Mouse (Mus musculus): ENCODE measurements at regions not wholly inside any gene's neighbourhood (a gene's known extent, or its start where the extent isn't known, plus 50 kb on each side); places are given as distances from the start of the nearest gene placed in this dataset.

DNA sequence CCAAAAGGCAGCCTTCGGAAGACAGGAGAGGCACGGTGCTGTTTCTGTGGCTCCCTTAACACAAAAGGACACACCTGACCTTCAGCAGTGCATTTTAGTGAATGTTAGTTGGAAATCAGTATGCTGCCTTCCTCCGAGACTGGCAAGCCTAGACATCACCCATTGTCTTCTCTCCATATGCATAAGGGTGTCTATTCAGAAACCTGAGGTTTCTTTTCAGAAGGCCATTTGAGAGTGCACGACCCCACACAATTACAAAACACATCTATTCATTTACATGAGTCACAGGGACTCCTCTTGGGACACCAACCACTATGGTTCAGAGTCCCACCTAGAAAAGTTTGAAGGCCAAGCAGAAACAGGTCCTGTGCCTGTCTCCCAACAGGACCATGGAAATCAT, 161.8 kb upstream of the Spats2l start:
- WGBS: 56% methylated on average over 4 of the region's 4 CpGs
- ATAC-seq: no peak
- no peak overlapping the region for H3K4me3 ChIP-seq (replicated peaks)
- H3K9ac ChIP-seq (replicated peaks): no peak overlapping the region
- H3K36me3 ChIP-seq: no peaks in the 10 kb centered on the region
- peak overlapping the region; percentile 1; the same call in 1 of the 2 replicates for H3K27ac ChIP-seq
- no peak overlapping the region for H3K4me2 ChIP-seq (replicated peaks)
- H3K9me3 ChIP-seq: no peaks in the 10 kb centered on the region
- H3K4me1 ChIP-seq (replicated peaks): peaks cover 36% of the 10 kb centered on the region
- H3K27me3 ChIP-seq: no peaks in the 10 kb centered on the region

- peak overlapping the region; percentile 71 for H3K27ac ChIP-seq
- H3K4me1 ChIP-seq (replicated peaks): peaks cover 33% of the 10 kb centered on the region
- no peak overlapping the region for H3K9ac ChIP-seq (replicated peaks)
- no peaks in the 10 kb centered on the region for H3K27me3 ChIP-seq
- no peaks in the 10 kb centered on the region for H3K36me3 ChIP-seq
- peak overlapping the region; percentile 44 for H3K4me2 ChIP-seq (replicated peaks)
- H3K4me3 ChIP-seq (replicated peaks): peak overlapping the region; percentile 12; the same call in 1 of the 2 replicates
- WGBS: 19% methylated on average over 17 of the region's 17 CpGs
- peak; percentile 67 for ATAC-seq
- H3K9me3 ChIP-seq: no peaks in the 10 kb centered on the region
These were observed 160.8 kb upstream of the Spats2l start for GRCm38 (mm10) chr1:57612931-57613804.

- no peaks in the 10 kb centered on the region for H3K9me3 ChIP-seq
- no peaks in the 10 kb centered on the region for H3K36me3 ChIP-seq
- H3K4me3 ChIP-seq (replicated peaks): no peak overlapping the region
- no peak overlapping the region for H3K27ac ChIP-seq
- H3K4me1 ChIP-seq (replicated peaks): peaks cover 18% of the 10 kb centered on the region
- no peak overlapping the region for H3K9ac ChIP-seq (replicated peaks)
- H3K4me2 ChIP-seq (replicated peaks): no peak overlapping the region
- no peak for ATAC-seq
- no peaks in the 10 kb centered on the region for H3K27me3 ChIP-seq
These were observed 158.8 kb upstream of the Spats2l start for GRCm38 (mm10) chr1:57615155-57615554.

GRCm38 (mm10) chr1:57617316-57617715, 156.6 kb upstream of the Spats2l start:
- Histone ChIP-seq H3K4me1 (replicated peaks) (peaks cover 12% of the 10 kb centered on the region), H3K27ac (no peak overlapping the region), H3K9ac (replicated peaks) (no peak overlapping the region), H3K27me3 (no peaks in the 10 kb centered on the region), H3K9me3 (no peaks in the 10 kb centered on the region), H3K4me2 (replicated peaks) (no peak overlapping the region), H3K4me3 (replicated peaks) (no peak overlapping the region), H3K36me3 (no peaks in the 10 kb centered on the region)
- ATAC-seq: no peak
- 90% methylated on average over 3 of the region's 3 CpGs for WGBS

GRCm38 (mm10) chr1:57622561-57622960, 151.4 kb upstream of the Spats2l start:
- Histone ChIP-seq H3K9me3 (no peaks in the 10 kb centered on the region), H3K27me3 (no peaks in the 10 kb centered on the region), H3K4me3 (replicated peaks) (no peak overlapping the region), H3K4me2 (replicated peaks) (no peak overlapping the region), H3K27ac (no peak overlapping the region), H3K9ac (replicated peaks) (no peak overlapping the region), H3K36me3 (no peaks in the 10 kb centered on the region), H3K4me1 (replicated peaks) (no peaks in the 10 kb centered on the region)
- WGBS: 86% methylated on average over 9 of the region's 9 CpGs
- no peak for ATAC-seq

DNA sequence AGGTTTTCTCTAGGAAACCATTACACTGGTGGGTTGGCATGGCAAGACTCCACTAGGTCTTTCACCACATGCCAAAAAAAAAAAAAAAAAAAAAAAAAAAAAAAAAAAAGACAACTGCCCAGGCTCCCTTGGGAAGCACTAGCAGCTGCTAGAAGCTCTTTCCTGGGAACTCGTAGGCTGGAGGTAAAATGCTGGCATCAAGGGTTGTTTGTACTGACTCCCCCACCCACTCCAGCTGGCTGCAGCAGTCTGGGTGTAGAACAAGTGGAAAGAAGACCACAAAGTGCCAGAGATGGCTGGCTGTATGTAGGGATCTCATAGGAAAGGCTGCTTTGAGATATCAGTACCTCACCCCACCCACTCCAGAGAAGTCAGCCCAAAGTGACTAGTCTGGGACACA, 140.0 kb upstream of the Spats2l start:
- Histone ChIP-seq H3K4me3 (replicated peaks) (no peak overlapping the region), H3K4me2 (replicated peaks) (no peak overlapping the region), H3K9me3 (0 out of 2 replicates have a peak, but pooled peaks cover 3% of the 10 kb centered on the region), H3K9ac (replicated peaks) (no peak overlapping the region), H3K4me1 (replicated peaks) (no peaks in the 10 kb centered on the region), H3K36me3 (no peaks in the 10 kb centered on the region), H3K27ac (no peak overlapping the region), H3K27me3 (no peaks in the 10 kb centered on the region)
- WGBS: 68% methylated on average over 1 of the region's 1 CpGs
- ATAC-seq: no peak

GRCm38 (mm10) chr1:57642131-57642530, 131.8 kb upstream of the Spats2l start:
- Histone ChIP-seq H3K4me2 (replicated peaks) (no peak overlapping the region), H3K27ac (no peak overlapping the region), H3K9ac (replicated peaks) (no peak overlapping the region), H3K27me3 (no peaks in the 10 kb centered on the region), H3K4me1 (replicated peaks) (no peaks in the 10 kb centered on the region), H3K4me3 (replicated peaks) (no peak overlapping the region), H3K9me3 (no peaks in the 10 kb centered on the region), H3K36me3 (no peaks in the 10 kb centered on the region)
- ATAC-seq: no peak
- WGBS: 86% methylated on average over 5 of the region's 5 CpGs

GRCm38 (mm10) chr1:57643466-57644097, 130.4 kb upstream of the Spats2l start:
- WGBS: 51% methylated on average over 6 of the region's 6 CpGs
- H3K4me1 ChIP-seq (replicated peaks): no peaks in the 10 kb centered on the region
- peak overlapping the region; percentile 70 for H3K27ac ChIP-seq
- H3K36me3 ChIP-seq: no peaks in the 10 kb centered on the region
- no peaks in the 10 kb centered on the region for H3K27me3 ChIP-seq
- peak; percentile 45; the same call in 1 of the 2 replicates for ATAC-seq
- H3K9ac ChIP-seq (replicated peaks): no peak overlapping the region
- H3K4me2 ChIP-seq (replicated peaks): no peak overlapping the region
- no peak overlapping the region for H3K4me3 ChIP-seq (replicated peaks)
- no peaks in the 10 kb centered on the region for H3K9me3 ChIP-seq

DNA sequence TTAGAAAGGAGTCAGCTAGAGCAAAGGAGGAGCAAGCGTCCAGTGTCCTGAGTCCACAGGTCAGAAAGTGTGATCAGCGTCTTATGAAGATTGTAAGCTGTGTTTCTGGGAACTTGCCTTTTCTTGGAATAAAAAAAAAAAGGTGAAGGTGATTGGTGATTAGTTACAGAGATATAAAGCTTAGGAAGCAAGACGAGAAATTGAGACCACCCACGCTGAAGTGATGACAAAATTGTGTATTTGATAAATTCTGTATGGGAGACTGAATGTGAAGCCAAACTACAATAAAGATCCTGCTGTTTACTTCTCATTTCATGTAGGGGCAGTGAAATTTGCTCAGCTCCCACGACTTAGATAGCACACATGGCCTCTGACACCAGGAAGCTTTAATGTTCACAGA, 109.0 kb upstream of the Spats2l start:
- WGBS: 72% methylated on average over 5 of the region's 5 CpGs

GRCm38 (mm10) chr1:57665724-57666123, 108.2 kb upstream of the Spats2l start:
- Histone ChIP-seq H3K4me3 (replicated peaks) (no peak overlapping the region), H3K36me3 (no peaks in the 10 kb centered on the region), H3K4me2 (replicated peaks) (no peak overlapping the region), H3K9ac (replicated peaks) (no peak overlapping the region), H3K27ac (no peak overlapping the region), H3K9me3 (no peaks in the 10 kb centered on the region), H3K27me3 (no peaks in the 10 kb centered on the region), H3K4me1 (replicated peaks) (peaks cover 10% of the 10 kb centered on the region; the same call in 1 of the 2 replicates)
- ATAC-seq: peak; percentile 56; the same call in 1 of the 2 replicates
- WGBS: 61% methylated on average over 3 of the region's 3 CpGs

More for the DNA sequence above, 109.0 kb upstream of the Spats2l start:
- Histone ChIP-seq H3K4me3 (replicated peaks) (no peak overlapping the region), H3K27ac (no peak overlapping the region), H3K27me3 (no peaks in the 10 kb centered on the region), H3K9ac (replicated peaks) (no peak overlapping the region), H3K9me3 (no peaks in the 10 kb centered on the region), H3K4me1 (replicated peaks) (peaks cover 9% of the 10 kb centered on the region; the same call in 1 of the 2 replicates), H3K4me2 (replicated peaks) (no peak overlapping the region), H3K36me3 (no peaks in the 10 kb centered on the region)
- ATAC-seq: no peak

DNA sequence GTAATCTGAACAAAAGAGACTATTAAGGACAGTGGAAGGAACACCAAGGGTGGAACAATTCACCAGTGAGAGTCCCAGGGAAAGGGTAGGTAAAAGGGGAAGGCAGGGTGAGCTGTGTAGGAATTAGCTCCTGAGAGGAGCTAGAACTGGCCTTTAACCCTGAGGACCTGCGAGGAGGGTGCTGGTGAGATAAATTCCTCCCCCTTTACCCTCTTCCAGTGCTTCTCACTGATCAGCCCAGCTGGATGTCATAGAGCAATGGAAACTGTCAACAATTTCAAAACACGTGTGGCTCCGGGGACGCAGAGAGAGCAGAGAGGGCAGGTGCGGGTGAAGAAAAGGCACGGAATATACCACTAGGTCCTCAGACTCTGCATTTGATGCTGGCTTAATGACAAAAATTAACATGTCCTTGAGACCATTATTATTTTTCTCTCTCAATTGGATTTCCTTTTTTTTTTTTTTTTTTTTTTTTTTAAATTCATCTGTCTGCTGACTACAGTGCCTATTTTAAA, 107.7 kb upstream of the Spats2l start:
- H3K27ac ChIP-seq: no peak overlapping the region
- no peak overlapping the region for H3K4me3 ChIP-seq (replicated peaks)
- H3K4me1 ChIP-seq (replicated peaks): peaks cover 10% of the 10 kb centered on the region; the same call in 1 of the 2 replicates
- H3K9me3 ChIP-seq: no peaks in the 10 kb centered on the region
- H3K9ac ChIP-seq (replicated peaks): no peak overlapping the region
- no peaks in the 10 kb centered on the region for H3K27me3 ChIP-seq
- 0 out of 2 replicates have a peak, but pooled peaks have one; percentile 27 for ATAC-seq
- no peaks in the 10 kb centered on the region for H3K36me3 ChIP-seq
- no peak overlapping the region for H3K4me2 ChIP-seq (replicated peaks)
- 67% methylated on average over 6 of the region's 6 CpGs for WGBS

- Histone ChIP-seq H3K9me3 (no peaks in the 10 kb centered on the region), H3K27ac (peak overlapping the region; percentile 70), H3K4me3 (replicated peaks) (no peak overlapping the region), H3K36me3 (no peaks in the 10 kb centered on the region), H3K9ac (replicated peaks) (no peak overlapping the region), H3K4me1 (replicated peaks) (peaks cover 21% of the 10 kb centered on the region), H3K4me2 (replicated peaks) (no peak overlapping the region), H3K27me3 (no peaks in the 10 kb centered on the region)
- ATAC-seq: no peak
- 67% methylated on average over 2 of the region's 2 CpGs for WGBS
These were observed 100.5 kb upstream of the Spats2l start for GRCm38 (mm10) chr1:57673415-57673814.

Measured in midbrain, embryonic 13.5 days (tissue).